Mouse (Mus musculus) thymus, postnatal 25 days (tissue): ENCODE results near the gene Kif4.

Experiments used
- DNase-seq: peaks from one replicate; pipeline ENCODE4 v3.0.0; 2022

Gene Kif4

GRCm38 (mm10) chrX:100625546-100625801 is at the start of gene Kif4:
Kif4 (plus strand) TSS chrX:100625737.
- no peak for DNase-seq

GRCm38 (mm10) chrX:100594791-100595190 is 30.7 kb upstream of the Kif4 start, which contains the start of gene P2ry4:
P2ry4 (minus strand) TSS chrX:100594869.
- no peak for DNase-seq

- no peak for DNase-seq
Observed at GRCm38 (mm10) chrX:100597439-100597838, 28.1 kb upstream of the Kif4 start.

- DNase-seq: no peak
Observed at GRCm38 (mm10) chrX:100599755-100600154, 25.8 kb upstream of the Kif4 start.

GRCm38 (mm10) chrX:100605314-100605713 is 20.2 kb upstream of the Kif4 start, which contains the start of gene Arr3:
Arr3 (plus strand) TSS chrX:100605497.
- no peak for DNase-seq

GRCm38 (mm10) chrX:100618488-100618887 is 7.0 kb upstream of the Kif4 start:
- no peak for DNase-seq

GRCm38 (mm10) chrX:100621366-100621765 is 4.2 kb upstream of the Kif4 start:
- no peak for DNase-seq

GRCm38 (mm10) chrX:100624242-100624641 is 1.3 kb upstream of the Kif4 start:
- DNase-seq: no peak

- no peak for DNase-seq
Observed at GRCm38 (mm10) chrX:100625146-100625545, 391 bp upstream of the Kif4 start.

- DNase-seq: peak; percentile 83
Observed at GRCm38 (mm10) chrX:100625802-100626793, 561 bp downstream of the Kif4 start, which contains the start of gene Pdzd11. Pdzd11 (minus strand) TSS chrX:100626568.

- no peak for DNase-seq
Observed at GRCm38 (mm10) chrX:100629076-100629475, 3.5 kb downstream of the Kif4 start.

- DNase-seq: no peak
Observed at GRCm38 (mm10) chrX:100638477-100638876, 12.9 kb downstream of the Kif4 start.

GRCm38 (mm10) chrX:100652848-100653247 is 27.3 kb downstream of the Kif4 start:
- DNase-seq: no peak

- DNase-seq: no peak
Observed at GRCm38 (mm10) chrX:100664825-100665224, 39.3 kb downstream of the Kif4 start.

GRCm38 (mm10) chrX:100678204-100678603 is 52.7 kb downstream of the Kif4 start:
- DNase-seq: no peak

GRCm38 (mm10) chrX:100686527-100686926 is 61.0 kb downstream of the Kif4 start:
- no peak for DNase-seq

- DNase-seq: no peak
Observed at GRCm38 (mm10) chrX:100687360-100688032, 62.0 kb downstream of the Kif4 start.

- no peak for DNase-seq
Observed at GRCm38 (mm10) chrX:100688033-100688370, 62.5 kb downstream of the Kif4 start.

- no peak for DNase-seq
Observed at GRCm38 (mm10) chrX:100696776-100697175, 71.2 kb downstream of the Kif4 start.

- DNase-seq: no peak
Observed at GRCm38 (mm10) chrX:100708032-100708431, 82.5 kb downstream of the Kif4 start.

GRCm38 (mm10) chrX:100716173-100716572 is 90.6 kb downstream of the Kif4 start:
- DNase-seq: no peak

GRCm38 (mm10) chrX:100728947-100729346 is 103.4 kb downstream of the Kif4 start:
- no peak for DNase-seq

GRCm38 (mm10) chrX:100729665-100730188 is 104.2 kb downstream of the Kif4 start, which contains the start of gene Gdpd2:
Gdpd2 (plus strand) TSS chrX:100729873.
- peak; percentile 1 for DNase-seq

- no peak for DNase-seq
Observed at GRCm38 (mm10) chrX:100730266-100730665, 104.7 kb downstream of the Kif4 start.
